Mouse (Mus musculus) embryo, embryonic 11.5 days (tissue): ENCODE results near the gene Hnrnpm.
"Not testable (repeated sequence)": the region's sequence is repeated elsewhere in the genome, so short reads cannot be mapped to it uniquely, and the experiment has no call there.

Source experiments
- DNase-seq: peaks from one replicate; pipeline ENCODE4 v3.0.0-alpha.2; 2012; ENCODE audit warnings: low read depth, low spot score

Gene Hnrnpm

GRCm38 (mm10) chr17:33686760-33687159 is at the start of gene Hnrnpm:
Gene Hnrnpm, minus strand, starts transcription at chr17:33686860.
- no peak for DNase-seq

- DNase-seq, result not testable (repeated sequence)
Measured at GRCm38 (mm10) chr17:33733526-33733925, 46.9 kb upstream of the Hnrnpm start.

GRCm38 (mm10) chr17:33732556-33733083 is 46.0 kb upstream of the Hnrnpm start:
- not testable (repeated sequence) for DNase-seq

DNA sequence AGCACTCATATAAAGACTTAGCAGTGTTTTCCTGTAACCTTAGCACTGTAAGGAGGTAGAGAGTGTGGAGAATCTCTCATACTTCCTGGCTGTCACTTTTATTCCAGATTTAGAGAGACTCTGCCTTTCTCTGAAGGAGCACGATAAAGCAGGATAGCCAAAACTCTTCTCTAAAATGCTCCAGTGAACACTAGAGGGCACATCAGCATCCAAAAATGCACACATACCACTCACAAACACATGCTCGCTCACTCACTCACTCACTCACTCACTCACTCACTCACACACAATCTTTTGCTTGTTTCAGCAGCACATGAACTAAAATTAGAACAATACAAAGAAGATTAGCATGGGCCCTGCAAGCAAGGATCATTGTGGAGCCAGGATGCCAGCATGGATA is 42.6 kb upstream of the Hnrnpm start:
- DNase-seq, result no peak

GRCm38 (mm10) chr17:33728396-33728795 is 41.7 kb upstream of the Hnrnpm start:
- DNase-seq, result no peak

- DNase-seq, result no peak
Measured at GRCm38 (mm10) chr17:33719736-33720378, 33.2 kb upstream of the Hnrnpm start.

GRCm38 (mm10) chr17:33718944-33719725 is 32.5 kb upstream of the Hnrnpm start:
- no peak for DNase-seq

DNA sequence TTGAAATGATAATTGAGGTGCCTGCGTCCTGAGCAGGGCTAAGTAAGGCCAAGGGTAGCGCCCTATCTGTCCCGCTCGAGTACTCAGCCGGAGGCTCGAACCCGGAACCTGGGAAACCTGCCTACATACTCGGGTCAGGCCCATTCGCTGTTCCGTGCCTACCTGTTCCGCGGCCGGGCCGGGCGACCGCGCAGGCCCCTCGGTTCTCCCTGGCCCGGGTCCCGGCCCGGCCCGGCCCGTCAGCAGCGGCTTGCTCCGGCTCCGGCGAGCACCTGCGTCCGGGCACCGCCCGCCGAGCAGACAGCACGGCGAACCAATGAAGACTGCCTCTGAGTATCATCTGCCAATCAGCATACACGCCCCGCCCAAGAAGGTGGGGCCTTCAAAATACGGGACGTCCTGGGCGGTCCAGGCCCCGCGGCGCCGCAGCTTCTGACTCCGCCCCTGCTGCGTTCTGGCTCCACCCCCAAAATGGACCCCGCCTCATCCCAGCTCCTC is 31.8 kb upstream of the Hnrnpm start, which contains the start of gene March2:
TSS of gene March2 (minus strand) at position 287 of the 498 bp plus-strand sequence.
- DNase-seq, result peak; percentile 91

DNA sequence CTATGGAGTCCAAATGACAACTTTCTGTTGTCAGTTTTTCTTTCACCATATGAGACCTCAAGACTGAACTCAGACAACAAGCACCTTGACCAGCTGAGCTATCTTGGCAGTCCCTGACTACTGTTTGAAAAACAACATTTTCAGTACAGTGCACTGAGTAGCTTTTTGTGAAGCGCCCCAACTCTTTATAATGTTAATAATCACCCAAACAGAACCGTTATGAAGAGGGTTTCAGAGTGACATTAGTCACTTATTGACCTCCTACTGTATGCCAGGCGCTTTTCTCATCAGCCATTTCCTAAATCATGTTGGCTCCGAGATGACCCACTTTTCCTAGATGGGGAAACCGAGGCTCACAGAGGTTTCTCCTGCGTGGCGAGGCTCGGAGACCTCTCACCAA is 31.3 kb upstream of the Hnrnpm start:
- no peak for DNase-seq

- no peak for DNase-seq
Measured at GRCm38 (mm10) chr17:33717246-33717645, 30.6 kb upstream of the Hnrnpm start.

- no peak for DNase-seq
Measured at GRCm38 (mm10) chr17:33714779-33715178, 28.1 kb upstream of the Hnrnpm start.

DNA sequence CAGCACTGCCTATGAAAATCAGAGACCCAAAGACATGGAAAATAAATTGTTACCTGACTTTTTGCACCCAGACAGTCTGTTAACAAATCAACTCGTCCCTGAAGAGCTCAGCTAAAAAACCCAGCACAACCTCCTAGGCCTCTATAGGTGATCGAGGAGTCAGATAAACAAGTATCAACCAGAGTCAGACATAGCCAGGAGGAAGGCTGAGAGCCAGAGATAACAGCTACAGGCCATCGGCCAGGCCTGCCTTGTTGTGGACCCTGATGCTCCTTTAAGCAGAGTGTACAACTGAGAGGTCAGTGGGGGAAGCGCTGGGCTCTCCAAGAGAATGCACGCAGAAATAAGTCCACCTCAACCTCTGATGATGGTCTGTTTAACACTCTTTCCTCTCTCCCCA is 26.6 kb upstream of the Hnrnpm start:
- DNase-seq, result no peak

DNA sequence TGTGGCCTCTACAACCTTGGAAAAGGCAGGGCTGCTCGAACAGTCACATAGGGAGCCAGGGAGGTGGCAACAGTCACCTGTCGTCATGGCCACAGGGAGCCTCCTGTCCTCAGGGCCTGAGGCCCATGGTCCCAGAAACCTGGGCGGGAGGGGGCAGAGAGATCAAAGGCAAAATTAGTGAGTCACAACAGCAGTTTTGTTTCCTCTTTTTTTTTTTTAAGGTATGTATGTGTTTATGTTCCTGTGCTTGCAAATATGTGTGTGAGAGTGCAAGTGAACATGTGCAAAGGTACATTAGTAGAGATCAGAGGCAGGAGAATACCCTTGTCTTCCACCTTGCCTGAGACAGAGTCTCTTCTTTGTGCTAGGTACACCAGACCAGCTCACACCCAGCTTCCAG is 23.2 kb upstream of the Hnrnpm start:
- no peak for DNase-seq

DNA sequence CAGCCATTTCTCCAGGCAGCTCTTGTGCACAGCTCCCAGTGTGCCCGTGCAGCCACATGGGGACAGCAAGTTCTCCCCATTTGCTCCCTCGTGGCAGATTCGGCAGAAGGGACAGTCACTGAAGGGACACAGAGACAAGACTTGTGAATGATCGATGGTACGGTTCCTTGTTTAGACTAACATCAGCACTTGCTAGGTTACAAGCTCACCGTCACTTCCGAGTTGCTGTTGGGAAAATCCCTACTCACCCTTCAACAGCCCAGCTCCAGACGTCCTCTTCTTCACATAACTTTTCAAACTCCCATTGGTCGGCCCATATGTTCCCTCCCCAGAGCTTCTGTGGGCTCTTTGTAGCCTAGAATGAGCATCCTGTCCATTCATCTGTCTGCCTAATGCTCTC is 16.4 kb upstream of the Hnrnpm start:
- no peak for DNase-seq

DNA sequence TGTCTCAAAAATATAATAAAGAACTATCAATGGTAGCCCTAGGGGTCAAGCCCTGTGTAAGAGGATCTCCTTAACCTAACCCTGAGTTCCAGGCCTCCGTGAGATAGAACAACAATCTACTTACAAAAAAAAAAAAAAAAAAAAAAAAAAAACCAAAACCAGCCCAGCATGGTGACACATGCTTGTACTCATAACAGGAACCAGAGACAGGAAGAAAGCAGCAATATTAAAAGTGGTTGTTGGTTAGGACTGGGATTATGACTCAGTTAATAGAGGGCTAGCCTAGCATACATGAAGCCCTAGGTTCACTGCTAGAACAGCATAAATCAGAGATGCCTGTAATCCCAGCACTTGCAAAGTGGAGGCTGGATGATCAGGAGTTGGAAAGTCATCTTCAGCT is 15.5 kb upstream of the Hnrnpm start:
- DNase-seq, result no peak

GRCm38 (mm10) chr17:33695471-33695870 is 8.8 kb upstream of the Hnrnpm start:
- no peak for DNase-seq

DNA sequence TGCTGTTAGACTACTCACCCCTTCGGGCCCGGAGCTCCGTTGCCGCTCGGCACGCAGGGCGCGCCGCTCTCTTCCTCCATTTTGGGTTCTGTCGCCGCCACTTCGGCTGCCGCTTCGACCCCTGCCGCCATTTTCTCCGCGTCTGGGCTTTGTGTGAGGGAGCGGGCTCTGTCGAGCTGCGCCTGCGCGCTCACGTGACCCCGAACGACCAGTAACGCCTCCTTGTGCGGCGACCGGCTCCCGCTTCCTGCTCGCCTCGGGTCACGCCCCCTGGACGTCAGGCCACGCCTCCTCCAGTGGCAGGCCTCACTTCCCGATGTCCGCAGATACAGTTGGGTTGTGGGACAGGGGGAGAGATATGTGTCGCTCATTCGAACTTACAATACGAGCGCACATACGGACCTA is 1.4 kb downstream of the Hnrnpm start:
- DNase-seq, result peak; percentile 97

GRCm38 (mm10) chr17:33684671-33685231 is 1.9 kb downstream of the Hnrnpm start:
- DNase-seq, result peak; percentile 27

DNA sequence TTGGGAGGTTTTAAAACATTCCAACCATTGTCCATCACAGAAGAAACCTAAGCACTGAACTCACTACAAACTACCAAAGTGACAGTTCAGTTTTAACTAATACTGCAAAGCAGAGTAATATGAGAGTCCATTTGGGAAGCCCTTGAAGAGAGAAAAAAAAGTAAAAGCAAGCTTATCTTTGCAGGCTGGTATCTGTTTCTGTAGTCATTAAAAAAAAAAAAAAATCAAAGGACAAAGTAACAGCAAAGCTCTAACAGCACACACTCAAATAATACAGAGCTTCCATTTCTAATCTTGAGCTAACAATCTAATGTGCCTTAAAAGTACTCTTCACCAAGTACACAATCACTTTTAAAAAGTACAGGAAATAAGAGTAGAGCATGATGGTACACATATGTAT is 4.9 kb downstream of the Hnrnpm start:
- DNase-seq, result no peak

DNA sequence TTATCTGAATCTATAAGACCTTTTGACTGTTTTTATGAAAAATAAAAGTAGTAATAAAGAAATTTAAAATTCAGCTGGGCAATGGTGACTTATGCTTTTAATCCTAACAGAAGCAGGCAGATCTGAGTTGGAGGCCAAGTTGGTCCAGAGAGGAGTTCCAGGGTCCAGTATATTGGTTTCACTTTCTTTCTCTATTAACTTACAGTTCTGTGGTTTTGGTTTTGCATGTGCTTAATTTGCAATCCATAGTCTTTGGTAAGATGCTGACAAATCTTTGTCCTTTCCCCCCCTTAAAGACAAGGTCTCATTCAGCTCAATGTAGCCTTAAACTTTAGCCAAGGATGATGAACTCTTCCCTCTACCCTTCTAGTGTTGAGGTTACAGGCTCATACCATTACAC is 7.9 kb downstream of the Hnrnpm start:
- DNase-seq, result no peak

GRCm38 (mm10) chr17:33676086-33676485 is 10.6 kb downstream of the Hnrnpm start:
- DNase-seq, result no peak

- no peak for DNase-seq
Measured at GRCm38 (mm10) chr17:33675452-33675851, 11.2 kb downstream of the Hnrnpm start.
